Mouse (Mus musculus) left cerebral cortex, postnatal 14 days (tissue): ENCODE measurements around the gene Sync. TPM values are rescaled to one million over a fixed set of nuclear protein-coding genes. Genes with fewer than 3 reads are reported as not detected.

Source experiments
- DNase-seq, 2 experiments: peaks; one replicate each; pipeline ENCODE4 v3.0.0; 2021 to 2022; ENCODE audit warnings: low spot score in 2 of 2, mixed read lengths in 1 of 2
- intact Hi-C: fragments of 180-260 bp; cut with DNase I; formaldehyde crosslinking; loops from one replicate; pipeline ENCODE4 v1.15.1; 2025
- total RNA-seq, 2 experiments: library from RNA; stranded (reverse); gene quantifications; 2 replicates each; pipeline ENCODE4 v1.2.3; 2021

Gene Sync
- total RNA-seq, 2 experiments from 2014 or later, result 1.2 to 2.2 TPM

GRCm38 (mm10) chr4:129295188-129295587 is 7.8 kb downstream of the Sync start:
- intact Hi-C loops, result no loop called here
- no peak for DNase-seq

- DNase-seq, result no peak
- intact Hi-C loops, result no loop called here
These were observed 8.6 kb downstream of the Sync start for GRCm38 (mm10) chr4:129296066-129296465.

- peak; percentile 33 to 51 for DNase-seq
- intact Hi-C loops, result no loop called here
These were observed 10.3 kb downstream of the Sync start for GRCm38 (mm10) chr4:129297724-129298123.

GRCm38 (mm10) chr4:129299121-129299520 is 11.7 kb downstream of the Sync start:
- no peak for DNase-seq
- intact Hi-C loops, result no loop called here

GRCm38 (mm10) chr4:129303401-129303800 is 16.0 kb downstream of the Sync start:
- intact Hi-C loops, result no loop called here
- no peak for DNase-seq

GRCm38 (mm10) chr4:129303816-129304215 is 16.4 kb downstream of the Sync start:
- no peak for DNase-seq
- intact Hi-C loops, result no loop called here

GRCm38 (mm10) chr4:129304306-129304705 is 16.9 kb downstream of the Sync start:
- intact Hi-C loops, result no loop called here

GRCm38 (mm10) chr4:129307936-129308335 is 20.5 kb downstream of the Sync start:
- intact Hi-C loops, result no loop called here
- no peak for DNase-seq

More at GRCm38 (mm10) chr4:129304306-129304705, 16.9 kb downstream of the Sync start:
- no peak for DNase-seq

GRCm38 (mm10) chr4:129313886-129314285 is 26.5 kb downstream of the Sync start:
- intact Hi-C loops, result no loop called here
- DNase-seq, result no peak

- no peak for DNase-seq
- intact Hi-C loops, result no loop called here
These were observed 33.5 kb downstream of the Sync start for GRCm38 (mm10) chr4:129320876-129321275.

GRCm38 (mm10) chr4:129322042-129322441 is 34.6 kb downstream of the Sync start:
- intact Hi-C loops, result no loop called here
- DNase-seq, result peak in 1 of 2 experiments; percentile 12

GRCm38 (mm10) chr4:129323491-129323890 is 36.1 kb downstream of the Sync start:
- intact Hi-C loops, result no loop called here
- no peak for DNase-seq

- intact Hi-C loops, result no loop called here
- DNase-seq, result no peak
These were observed 37.3 kb downstream of the Sync start for GRCm38 (mm10) chr4:129324756-129325155.

GRCm38 (mm10) chr4:129326191-129326590 is 38.8 kb downstream of the Sync start:
- no peak for DNase-seq
- intact Hi-C loops, result no loop called here

GRCm38 (mm10) chr4:129332846-129333245 is 45.4 kb downstream of the Sync start:
- intact Hi-C loops, result no loop called here
- DNase-seq, result no peak

- DNase-seq, result no peak
- intact Hi-C loops, result loop anchor here (5.0 kb wide), 1 partner anchor 128 kb away; the partner anchor contains the start of gene Bsdc1
These were observed 47.3 kb downstream of the Sync start for GRCm38 (mm10) chr4:129334677-129335215.

- intact Hi-C loops, result loop anchor here (5.0 kb wide), 1 partner anchor 127 kb away; the partner anchor contains the start of gene Bsdc1
- DNase-seq, result peak; percentile 97 to 99
These were observed 48.0 kb downstream of the Sync start, which contains the start of the genes Rbbp4 and Zbtb8os for GRCm38 (mm10) chr4:129335216-129336074. Rbbp4 (minus strand) TSS chr4:129335370. Zbtb8os (plus strand) TSS chr4:129335695.

- intact Hi-C loops, result loop anchor here (5.0 kb wide), 1 partner anchor 126 kb away; the partner anchor contains the start of gene Bsdc1
- peak in 1 of 2 experiments; percentile 17 for DNase-seq
These were observed 48.9 kb downstream of the Sync start for GRCm38 (mm10) chr4:129336291-129336690.

- no peak for DNase-seq
- intact Hi-C loops, result loop anchor here (5.0 kb wide), 1 partner anchor 123 kb away; the partner anchor contains the start of gene Bsdc1
These were observed 52.3 kb downstream of the Sync start for GRCm38 (mm10) chr4:129339743-129340142.

- DNase-seq, result no peak
- intact Hi-C loops, result no loop called here
These were observed 54.5 kb downstream of the Sync start for GRCm38 (mm10) chr4:129341888-129342287.
